Mouse (Mus musculus) G1E (cell line): ENCODE data around the gene Pkd1l2.

Source experiments
- CTCF ChIP-seq: IDR thresholded peaks from 2 replicates; pipeline ENCODE4 v1.5.1; 2012; ENCODE audit warnings: low read depth, low read length, inconsistent platforms, mixed read lengths
- GATA1 ChIP-seq: IDR thresholded peaks from 2 replicates; pipeline ENCODE4 v1.6.1; 2012; ENCODE audit warnings: borderline replicate concordance, low read length, inconsistent platforms, mixed read lengths
- GATA2 ChIP-seq: IDR thresholded peaks from 2 replicates; pipeline ENCODE4 v1.6.1; 2012; ENCODE audit warnings: low read depth, low read length, inconsistent platforms, borderline replicate concordance
- POLR2AphosphoS5 ChIP-seq: IDR thresholded peaks from 2 replicates; pipeline ENCODE4 v1.6.1; 2012; ENCODE audit warnings: low read depth, low read length, inconsistent platforms; ENCODE audit not compliant: insufficient replicate concordance
- TAL1 ChIP-seq: conservative IDR thresholded peaks from 2 replicates; pipeline ENCODE4 v1.6.1; 2012; ENCODE audit warnings: low read depth, low read length, inconsistent platforms, mixed read lengths

DNA sequence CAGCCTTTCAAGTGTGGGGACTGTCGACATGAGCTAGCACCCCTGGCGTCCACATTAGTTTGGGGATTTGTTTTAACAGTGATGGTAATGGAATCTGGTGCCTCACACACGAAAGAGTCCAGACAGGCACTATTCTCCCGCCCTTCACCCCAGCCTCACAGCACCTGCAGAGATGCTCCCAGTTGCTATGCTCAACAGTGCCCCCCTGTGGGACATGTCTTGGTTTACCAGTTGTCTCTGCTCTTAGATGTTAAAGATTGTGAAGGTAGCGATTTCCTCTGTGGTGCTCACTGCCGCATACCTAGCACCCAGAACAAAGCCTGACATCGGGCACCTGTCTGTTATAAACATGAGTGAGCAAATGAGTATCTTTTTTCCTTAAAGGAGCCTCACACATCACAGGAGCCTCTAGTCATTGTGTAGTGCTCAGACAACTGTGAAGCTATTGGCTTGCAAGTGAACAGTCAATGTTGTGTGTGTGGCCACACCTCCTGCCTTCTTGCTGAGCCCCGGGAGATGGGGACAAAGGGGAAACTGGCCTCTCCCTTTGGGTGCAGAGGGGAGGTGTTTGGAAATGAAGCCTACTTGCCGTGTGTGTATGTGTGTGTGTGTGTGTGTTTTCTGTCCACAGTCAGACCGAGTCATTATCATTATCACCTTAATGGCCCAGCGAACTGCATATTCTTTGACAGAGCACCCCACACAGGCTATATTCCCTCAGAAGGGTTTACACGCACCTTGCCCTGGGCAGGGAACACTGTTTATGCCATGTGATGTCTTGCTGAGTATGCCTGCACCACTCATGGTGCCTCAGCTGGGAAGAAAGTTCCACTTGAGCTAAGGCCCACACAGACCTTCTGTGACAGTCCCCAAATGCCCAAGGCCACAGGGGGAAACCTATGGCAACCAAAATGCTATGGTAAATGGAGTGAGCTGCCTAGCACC, 28.8 kb downstream of the Pkd1l2 start:
- TF ChIP-seq POLR2AphosphoS5 (no peak), CTCF (0 out of 2 replicates have a peak, but pooled peaks have one; percentile 7), GATA1 (no peak), TAL1 (no peak), GATA2 (no peak)
